Mouse (Mus musculus) liver, embryonic 14.5 days (tissue): ENCODE measurements around the gene Brap.
A peak's percentile ranks its signal among the peaks of the same experiment; 100 is the strongest.

ENCODE experiments used
- CTCF ChIP-seq: IDR thresholded peaks from 2 replicates; pipeline ENCODE4 v1.5.1; 2016; ENCODE audit warnings: antibody characterized with exemption, low read depth, control low read depth
- EP300 ChIP-seq: IDR thresholded peaks from 2 replicates; pipeline ENCODE4 v1.6.1; 2016; ENCODE audit warnings: antibody characterized with exemption, low read depth

DNA sequence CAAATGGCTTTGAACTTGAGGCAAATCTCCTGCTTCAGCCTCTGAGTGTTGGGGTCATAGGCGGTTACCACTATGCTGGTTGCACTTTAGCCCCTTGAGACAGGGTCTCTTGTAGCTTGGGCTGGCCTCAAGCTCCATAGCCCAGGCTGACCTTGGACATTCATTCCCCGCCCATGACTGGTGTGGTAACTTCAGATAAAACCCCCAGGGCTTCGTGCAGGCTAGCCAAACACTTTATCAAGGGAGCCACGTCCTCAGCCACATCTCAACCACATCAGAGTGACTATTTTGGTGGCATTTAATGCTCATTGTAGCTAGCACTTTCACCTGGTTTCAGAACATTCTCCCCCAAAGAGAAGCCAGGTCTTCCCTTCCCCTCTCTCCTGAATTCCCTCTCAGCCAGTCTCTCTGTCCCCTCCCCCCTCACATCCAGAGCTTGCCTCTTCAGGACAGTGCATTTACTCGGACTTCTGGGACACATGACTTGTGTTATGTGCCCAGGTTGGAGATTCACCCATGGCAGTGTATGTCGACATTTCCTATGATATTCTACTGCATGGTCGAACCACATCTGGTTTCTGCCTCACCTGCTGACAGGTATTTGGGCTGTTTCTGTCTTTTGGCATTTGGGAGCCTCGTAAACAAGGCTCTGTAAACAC lies 40.9 kb downstream of the Brap start:
- no peak for TF ChIP-seq CTCF
- peak; percentile 81 for TF ChIP-seq EP300
